Mouse (Mus musculus): ENCODE results near the gene Chchd6.

DNA sequence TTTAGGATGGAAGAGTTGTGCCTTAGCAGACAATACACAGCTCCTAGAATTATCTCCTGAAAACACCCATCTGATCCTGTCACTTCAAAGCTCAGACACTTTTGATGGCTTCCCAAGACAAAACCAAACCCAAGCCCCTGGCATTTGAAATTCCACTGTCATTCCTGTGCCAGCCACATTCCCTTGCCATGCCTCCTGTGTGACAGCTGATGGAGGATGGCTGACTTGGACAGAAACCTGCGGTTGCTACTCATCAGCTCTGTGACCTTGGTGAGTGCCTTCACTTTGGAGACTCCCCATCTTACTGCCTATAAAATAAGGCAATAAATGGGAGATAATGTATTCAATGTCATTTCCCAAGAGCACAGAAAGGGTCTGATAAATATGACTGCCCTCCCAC lies 195.9 kb downstream of the Chchd6 start:
- TF ChIP-seq POLR2A (IDR thresholded peaks at IDR 0.05; ENCODE audit: control insufficient read depth, extremely low read depth, insufficient read depth, low read length, poor library complexity), result no peak
- no peak for TF ChIP-seq CTCF (IDR thresholded peaks at IDR 0.05; ENCODE audit: borderline replicate concordance, control insufficient read depth, extremely low read depth, insufficient read depth, low read length, poor library complexity)
